Mouse (Mus musculus) olfactory bulb, adult 2 months (tissue): ENCODE results near the gene Abhd17c.

Source experiments
- CTCF ChIP-seq: fragments of 200-500 bp; IDR thresholded peaks from 2 replicates; pipeline ENCODE4 v1.5.1; 2012; ENCODE audit warnings: low read depth, mild to moderate bottlenecking, low read length, moderate library complexity; ENCODE audit not compliant: insufficient read depth
- POLR2A ChIP-seq: fragments of 200-500 bp; IDR thresholded peaks from 2 replicates; pipeline ENCODE4 v1.6.1; 2012; ENCODE audit warnings: mild to moderate bottlenecking, low read depth, low read length, moderate library complexity; ENCODE audit not compliant: insufficient read depth

DNA sequence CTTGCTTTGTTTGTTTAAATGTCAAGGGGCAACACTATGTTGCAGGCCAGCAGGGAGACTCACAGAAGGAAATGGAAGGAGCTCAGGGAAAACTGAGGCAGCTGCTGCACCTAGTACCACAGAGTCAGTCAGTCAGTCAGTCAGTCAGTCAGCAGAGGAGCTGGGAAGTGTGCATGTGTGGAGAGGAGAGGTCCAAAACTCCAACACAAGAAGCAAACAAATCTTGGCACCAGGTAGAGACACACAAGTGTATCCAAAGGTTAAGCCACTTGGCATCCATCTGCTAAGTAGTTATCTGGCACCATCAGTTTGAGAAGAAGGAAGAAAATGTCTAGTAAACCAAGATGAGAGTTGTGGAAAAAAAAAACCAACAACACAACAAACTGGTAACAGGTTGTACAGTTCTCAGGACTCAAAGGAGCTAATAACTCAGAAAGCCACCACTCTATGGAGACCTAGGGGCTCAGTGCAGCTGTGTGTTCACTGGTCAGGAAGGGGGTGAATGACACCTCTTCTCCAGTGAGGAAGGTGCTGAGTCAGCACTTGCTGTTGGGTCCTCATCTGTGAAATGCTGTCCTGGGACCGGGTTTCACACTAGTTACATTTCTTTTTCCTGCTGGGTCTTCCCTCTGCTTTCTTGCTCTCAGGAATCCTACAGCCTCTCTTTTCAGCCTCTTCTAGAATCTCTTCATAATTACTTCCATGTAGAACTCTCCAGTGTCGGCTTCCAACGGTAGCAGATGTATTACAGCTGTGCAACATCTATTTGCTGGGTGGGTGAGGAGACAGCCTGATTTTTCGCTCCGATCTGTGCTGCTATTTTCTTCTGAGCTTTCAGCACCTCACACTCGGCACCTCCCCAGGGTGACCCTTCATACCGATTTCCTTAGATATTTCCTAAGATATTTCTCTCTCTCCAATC, 34.8 kb downstream of the Abhd17c start:
- TF ChIP-seq CTCF (no peak), POLR2A (no peak)
